Mouse (Mus musculus): ENCODE results near the gene Pth1r.

Pth1r gene

GRCm38 (mm10) chr9:110750404-110751187 lies 3.7 kb upstream of the Pth1r start:
- no peak for DNase-seq (ENCODE audit: low read depth, low spot score)

GRCm38 (mm10) chr9:110748451-110748850 lies 1.5 kb upstream of the Pth1r start:
- no peak for DNase-seq (ENCODE audit: low read depth, low spot score)

- DNase-seq (ENCODE audit: low read depth, low spot score), result no peak
Observed at GRCm38 (mm10) chr9:110746238-110746637, 707 bp downstream of the Pth1r start.

- DNase-seq (ENCODE audit: low read depth, low spot score), result no peak
Observed at GRCm38 (mm10) chr9:110745752-110746151, 1.2 kb downstream of the Pth1r start.

GRCm38 (mm10) chr9:110743456-110744323 lies 3.3 kb downstream of the Pth1r start:
- no peak for DNase-seq (ENCODE audit: low read depth, low spot score)

GRCm38 (mm10) chr9:110742951-110743455 lies 3.9 kb downstream of the Pth1r start:
- no peak for DNase-seq (ENCODE audit: low read depth, low spot score)

GRCm38 (mm10) chr9:110742295-110742950 lies 4.5 kb downstream of the Pth1r start:
- no peak for DNase-seq (ENCODE audit: low read depth, low spot score)

- DNase-seq (ENCODE audit: low read depth, low spot score), result no peak
Observed at GRCm38 (mm10) chr9:110741711-110742294, 5.1 kb downstream of the Pth1r start, which contains the start of gene Myl3. TSS of gene Myl3 (plus strand) at chr9:110741861.

GRCm38 (mm10) chr9:110739961-110740360 lies 7.0 kb downstream of the Pth1r start:
- DNase-seq (ENCODE audit: low read depth, low spot score), result no peak

GRCm38 (mm10) chr9:110738054-110738453 lies 8.9 kb downstream of the Pth1r start:
- no peak for DNase-seq (ENCODE audit: low read depth, low spot score)

- DNase-seq (ENCODE audit: low read depth, low spot score), result no peak
Observed at GRCm38 (mm10) chr9:110736362-110736761, 10.6 kb downstream of the Pth1r start.

- DNase-seq (ENCODE audit: low read depth, low spot score), result no peak
Observed at GRCm38 (mm10) chr9:110734154-110734553, 12.8 kb downstream of the Pth1r start.

- DNase-seq (ENCODE audit: low read depth, low spot score), result no peak
Observed at GRCm38 (mm10) chr9:110733102-110733501, 13.8 kb downstream of the Pth1r start.

GRCm38 (mm10) chr9:110732623-110733022 lies 14.3 kb downstream of the Pth1r start:
- DNase-seq (ENCODE audit: low read depth, low spot score), result no peak

- no peak for DNase-seq (ENCODE audit: low read depth, low spot score)
Observed at GRCm38 (mm10) chr9:110731859-110732258, 15.1 kb downstream of the Pth1r start.

GRCm38 (mm10) chr9:110729841-110730240 lies 17.1 kb downstream of the Pth1r start:
- DNase-seq (ENCODE audit: low read depth, low spot score), result no peak

GRCm38 (mm10) chr9:110726867-110727266 lies 20.1 kb downstream of the Pth1r start:
- DNase-seq (ENCODE audit: low read depth, low spot score), result no peak

GRCm38 (mm10) chr9:110725721-110726135 lies 21.2 kb downstream of the Pth1r start:
- DNase-seq (ENCODE audit: low read depth, low spot score), result no peak

GRCm38 (mm10) chr9:110722060-110722459 lies 24.9 kb downstream of the Pth1r start:
- no peak for DNase-seq (ENCODE audit: low read depth, low spot score)

- no peak for DNase-seq (ENCODE audit: low read depth, low spot score)
Observed at GRCm38 (mm10) chr9:110719977-110720376, 27.0 kb downstream of the Pth1r start.

GRCm38 (mm10) chr9:110718810-110719209 lies 28.1 kb downstream of the Pth1r start:
- no peak for DNase-seq (ENCODE audit: low read depth, low spot score)

Data from retina, adult 2 months (tissue).